Mouse (Mus musculus) skeletal muscle tissue, adult 2 months (tissue): ENCODE data around the gene Foxj1.

ENCODE experiments used
- DNase-seq: peaks from one replicate; pipeline ENCODE4 v3.0.0-alpha.2; 2012; ENCODE audit warnings: low read depth, low spot score

Gene Foxj1

DNA sequence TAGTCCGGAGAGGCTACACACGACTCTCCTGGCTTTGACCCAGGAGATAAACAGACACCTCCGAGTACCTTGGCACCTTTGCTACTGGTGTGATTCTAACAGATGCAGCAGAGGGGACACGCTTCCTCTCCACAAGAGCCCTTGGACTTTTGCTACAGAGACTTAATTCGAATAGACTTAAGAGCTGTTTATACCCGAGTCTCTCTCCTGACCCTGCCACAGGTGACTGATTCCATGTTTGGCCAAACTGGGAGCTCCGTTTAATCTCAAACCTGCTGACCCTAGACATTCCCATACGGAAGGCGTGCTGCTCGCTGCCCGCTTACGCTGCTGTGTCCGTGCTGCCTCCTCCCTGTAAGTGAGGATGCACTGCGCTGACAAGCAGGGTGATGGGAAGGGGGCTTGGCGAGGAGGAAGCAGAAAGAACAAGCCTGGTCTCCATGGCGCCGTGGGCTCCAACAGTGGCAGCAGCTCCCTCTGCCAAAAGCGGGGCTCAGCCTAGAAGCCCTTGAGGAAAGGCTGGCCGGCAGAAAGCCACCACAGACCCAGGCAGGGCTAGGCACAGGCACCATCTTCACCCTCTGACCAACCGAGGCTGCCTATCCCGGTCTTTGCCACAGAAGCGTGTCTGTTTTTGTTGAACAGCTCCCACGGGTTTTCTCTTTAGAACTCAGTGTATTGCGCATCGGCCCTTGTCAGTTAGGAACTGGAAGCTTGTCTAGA, 7.0 kb upstream of the Foxj1 start:
- peak; percentile 43 for DNase-seq

DNA sequence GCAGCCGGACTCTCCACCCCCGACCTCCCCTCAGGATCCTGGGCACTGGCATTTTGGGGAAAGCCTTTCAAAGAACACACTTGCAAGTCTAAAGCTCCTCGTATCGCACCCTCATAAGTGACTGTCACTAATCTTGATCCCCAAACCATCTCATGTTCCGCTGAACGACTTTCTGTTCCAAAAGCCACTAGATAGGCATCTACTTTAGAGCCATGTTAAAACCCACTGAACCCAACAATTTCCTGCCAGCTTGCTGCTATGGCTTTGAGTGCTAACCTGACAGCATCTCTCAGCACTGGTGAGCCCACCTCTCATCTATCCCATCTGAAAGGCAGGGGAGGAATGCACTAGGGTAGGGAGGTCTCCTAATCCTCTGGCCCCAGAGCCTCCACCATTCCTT, 2.3 kb upstream of the Foxj1 start:
- no peak for DNase-seq

DNA sequence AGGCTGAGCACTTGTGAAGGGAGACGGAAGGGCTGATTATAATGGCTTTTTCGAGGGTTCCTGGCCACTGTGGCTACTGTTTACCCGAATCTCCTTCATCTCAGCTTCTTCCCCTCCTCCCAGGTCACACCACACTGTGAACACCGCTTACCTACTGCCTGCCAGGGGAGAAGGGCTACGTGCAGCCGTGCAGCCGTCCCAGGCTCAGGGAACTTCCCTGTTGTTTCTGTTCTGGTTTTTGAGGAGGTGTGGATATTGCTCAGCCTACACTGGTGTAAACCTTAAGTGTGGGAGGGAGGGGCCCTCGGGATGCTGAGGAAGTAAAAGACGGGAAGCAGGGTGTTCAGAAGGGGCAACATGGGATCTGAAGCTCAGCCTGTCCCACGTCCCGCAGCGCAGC, 1.8 kb upstream of the Foxj1 start:
- no peak for DNase-seq

DNA sequence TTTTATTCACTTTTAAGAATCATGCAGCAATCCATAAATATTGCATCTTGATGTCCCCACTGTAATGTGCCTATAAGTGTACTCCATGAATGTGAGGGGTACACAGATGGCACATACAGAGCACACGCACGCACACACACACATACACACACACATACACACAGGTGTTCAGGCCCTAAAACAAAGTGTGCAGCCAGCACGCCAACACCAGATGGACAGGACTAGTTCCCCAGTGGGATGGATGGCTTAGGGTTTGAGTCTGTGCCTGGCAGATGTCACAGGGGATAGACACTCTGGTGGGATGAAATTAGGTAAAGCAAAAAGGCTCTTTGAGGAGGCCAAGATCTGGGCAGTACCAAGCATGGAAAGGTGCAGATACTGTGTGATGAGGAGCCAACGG, 1.2 kb upstream of the Foxj1 start:
- DNase-seq: no peak

DNA sequence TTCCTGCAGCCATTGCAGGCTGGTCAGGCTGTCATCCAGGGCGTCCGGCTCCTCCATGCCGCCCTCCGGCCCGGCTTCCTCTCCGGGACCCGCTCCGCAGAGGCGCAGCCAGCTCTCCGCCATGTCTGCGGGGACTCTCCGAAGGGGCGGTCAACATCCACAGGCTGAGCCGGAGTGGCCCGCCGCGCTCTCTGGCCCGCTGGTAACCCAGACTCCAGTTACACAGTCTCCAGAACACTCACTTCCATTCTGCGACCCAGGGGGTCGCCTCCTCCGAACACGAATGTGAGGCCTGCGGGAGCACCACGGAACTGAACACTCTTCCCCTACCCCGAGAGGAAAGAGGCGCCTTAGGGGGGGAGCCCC, 799 bp downstream of the Foxj1 start:
- DNase-seq: no peak

DNA sequence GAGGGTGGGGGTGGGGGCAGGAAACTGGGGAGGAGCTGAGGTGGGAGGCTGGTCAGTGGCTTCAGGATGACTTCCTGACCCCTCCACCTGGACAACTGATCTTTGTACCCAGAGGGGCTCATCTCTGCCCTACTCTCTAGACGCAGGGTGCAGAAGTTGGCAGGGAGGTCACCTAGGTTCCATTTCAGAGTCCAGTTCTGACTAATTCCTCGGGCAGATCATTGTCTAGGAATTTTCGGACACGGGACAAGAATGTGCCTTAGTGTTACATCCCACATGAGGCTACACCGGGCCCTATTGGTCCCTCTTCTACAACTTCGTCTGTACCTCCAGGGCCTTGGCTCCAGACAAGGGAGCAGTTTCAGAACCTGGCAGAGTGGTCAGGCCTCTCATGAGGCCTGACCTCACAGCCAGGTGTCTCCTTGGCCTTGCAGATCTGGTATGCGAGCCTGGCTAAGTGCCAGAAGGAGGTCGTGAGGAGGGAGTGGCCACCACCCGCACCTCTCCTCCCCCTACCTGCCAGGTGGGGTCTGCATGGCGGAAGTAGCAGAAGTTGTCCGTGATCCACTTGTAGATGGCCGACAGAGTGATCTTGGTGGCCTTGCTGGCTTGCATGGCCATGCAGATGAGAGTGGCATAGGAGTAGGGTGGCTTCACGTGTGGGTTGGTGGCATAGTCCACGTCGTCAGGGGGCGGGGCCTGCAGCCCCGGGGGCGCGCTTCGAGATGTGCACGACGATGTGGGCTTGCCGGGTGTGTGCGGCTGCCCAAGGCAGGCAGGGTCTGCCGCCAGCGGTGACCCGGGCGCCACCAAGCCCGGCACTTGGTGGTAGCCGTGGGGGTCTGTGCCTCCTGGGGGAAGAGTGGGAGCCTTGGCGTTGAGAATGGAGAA, 1.4 kb downstream of the Foxj1 start:
- DNase-seq: no peak

DNA sequence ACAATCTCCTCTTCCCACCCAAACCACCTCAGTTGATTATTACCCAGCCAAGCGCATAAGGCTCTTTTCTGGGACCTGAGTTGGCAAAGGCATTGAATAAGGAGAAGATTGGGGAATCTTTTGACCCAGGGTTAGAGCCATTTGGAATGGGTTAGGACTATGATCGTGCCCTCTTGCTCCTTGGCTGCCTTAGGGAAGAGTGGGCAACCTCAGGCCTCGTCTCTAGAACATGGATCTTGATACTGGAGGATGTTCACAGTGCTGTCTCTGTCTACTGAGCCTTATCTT, 2.3 kb downstream of the Foxj1 start:
- DNase-seq: no peak

DNA sequence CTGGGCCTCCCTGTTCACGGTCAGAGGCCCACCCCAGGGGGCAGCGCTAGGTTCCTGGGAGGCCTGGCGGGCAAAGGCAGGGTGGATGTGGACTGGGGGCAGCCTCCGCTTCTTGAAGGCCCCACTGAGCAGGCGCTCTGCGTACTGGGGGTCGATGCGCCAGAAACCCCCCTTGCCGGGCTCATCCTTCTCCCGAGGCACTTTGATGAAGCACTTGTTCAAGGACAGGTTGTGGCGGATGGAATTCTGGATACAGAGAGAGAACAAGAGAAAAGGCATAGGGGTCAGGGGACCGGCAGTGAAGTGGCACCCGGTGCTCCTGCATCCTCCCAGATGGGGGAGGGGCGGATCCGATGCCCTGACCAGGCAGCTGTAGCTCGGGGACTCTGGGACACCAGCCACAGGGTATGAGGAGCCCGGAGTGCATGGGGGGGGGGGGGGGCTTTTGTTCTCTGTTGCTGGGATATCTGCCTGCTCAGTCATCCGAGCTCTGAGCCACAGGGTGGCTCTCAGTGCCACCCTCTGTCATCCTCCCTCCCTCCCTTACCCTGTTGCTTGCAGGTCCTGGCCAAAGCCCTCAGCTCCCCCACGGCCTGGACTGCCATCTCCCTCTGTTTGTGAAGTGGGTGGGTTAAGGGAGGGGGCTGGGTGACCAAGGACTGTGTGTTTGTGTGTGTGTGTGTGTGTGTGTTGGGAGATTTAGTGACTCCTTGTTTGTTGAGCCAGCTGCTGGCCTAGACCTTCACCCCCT, 2.8 kb downstream of the Foxj1 start:
- no peak for DNase-seq

DNA sequence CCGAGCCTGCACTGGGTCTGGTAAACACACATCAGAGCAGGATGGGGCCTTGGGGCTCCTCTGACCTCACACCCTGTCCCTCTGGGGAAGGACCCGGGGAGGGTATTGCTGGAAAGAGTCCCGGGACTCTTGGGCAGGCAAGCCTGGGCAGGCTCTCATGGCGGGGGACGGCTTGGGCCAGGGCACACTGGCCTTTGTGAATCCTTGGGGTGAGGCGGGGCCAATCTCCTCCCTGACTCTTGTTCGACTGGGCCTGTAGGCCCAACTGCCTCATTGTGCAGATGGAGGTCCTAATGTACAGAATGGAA, 5.0 kb downstream of the Foxj1 start:
- no peak for DNase-seq

DNA sequence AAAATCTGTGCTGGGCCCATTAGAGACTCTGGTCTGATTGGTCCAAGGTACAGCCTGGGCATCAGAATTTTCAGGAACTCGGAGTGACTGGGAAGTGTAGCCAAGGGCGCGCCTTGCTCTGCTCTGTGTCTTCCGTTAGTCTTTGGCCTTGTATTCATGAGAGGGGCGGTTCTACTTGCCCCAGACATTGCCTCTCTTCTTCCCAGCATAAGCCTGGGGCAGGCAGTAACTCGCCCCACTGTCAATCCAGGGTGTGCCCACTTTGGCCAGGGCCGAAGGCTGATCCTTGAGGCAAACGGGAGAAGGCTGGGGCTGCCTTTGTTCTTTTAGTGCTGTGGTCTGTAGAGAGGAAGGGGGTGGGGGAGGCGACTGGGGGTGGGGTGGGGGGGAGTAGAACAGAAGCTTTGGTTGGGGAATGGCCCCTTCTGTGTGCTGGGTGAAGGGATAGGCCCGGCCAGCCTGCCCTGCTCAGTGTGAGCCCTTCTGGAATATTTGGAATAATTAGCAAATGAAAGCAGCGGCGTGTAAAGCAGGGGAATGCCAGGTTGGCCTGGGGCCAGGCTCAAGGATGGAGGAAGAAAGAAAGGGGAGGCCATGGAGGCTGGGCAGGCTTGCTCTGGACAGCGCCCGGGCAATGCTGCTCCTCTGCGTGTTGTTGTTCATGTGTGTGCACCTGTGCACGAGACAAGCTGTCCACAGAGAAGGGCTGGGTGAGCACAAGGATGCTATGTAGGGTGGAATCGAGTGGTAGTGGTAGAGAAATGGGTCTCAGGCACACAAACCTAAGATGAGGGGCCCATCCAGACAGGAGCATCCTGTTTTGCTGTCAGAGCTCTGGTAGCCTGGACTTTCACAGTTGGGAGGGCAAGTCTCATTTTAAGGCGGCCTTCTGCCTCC, 5.6 kb downstream of the Foxj1 start:
- no peak for DNase-seq

DNA sequence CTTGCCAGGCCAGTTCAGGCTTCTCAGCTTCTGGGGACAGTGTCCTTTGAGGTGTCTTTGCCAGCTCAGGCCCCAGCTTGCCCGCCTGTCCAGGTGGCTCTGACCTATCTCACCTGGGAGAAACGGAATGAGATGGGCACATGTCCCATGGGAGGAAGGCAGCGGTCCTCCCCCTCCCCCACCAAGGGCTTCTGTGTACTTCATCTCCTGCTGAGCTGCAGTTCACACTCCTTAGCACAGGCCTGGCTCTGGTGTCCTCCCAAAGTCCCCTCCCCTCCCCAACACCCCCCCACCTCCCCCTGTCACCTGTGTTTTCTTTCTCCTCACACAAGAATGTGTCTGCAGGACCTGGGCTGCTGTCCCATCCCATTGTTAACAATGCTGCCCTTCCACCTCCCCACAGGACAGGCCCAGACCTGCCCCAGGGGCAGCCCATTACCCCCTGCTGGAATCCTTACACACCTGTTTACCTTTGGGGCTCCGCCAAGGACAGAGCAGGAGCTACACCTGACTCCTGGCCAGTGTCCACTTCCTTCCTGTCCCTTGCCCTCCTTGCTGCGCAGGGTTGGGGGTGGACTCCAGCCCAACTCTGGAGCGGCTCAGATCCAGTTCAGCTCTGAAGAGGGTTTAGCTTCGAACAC, 8.1 kb downstream of the Foxj1 start:
- no peak for DNase-seq

DNA sequence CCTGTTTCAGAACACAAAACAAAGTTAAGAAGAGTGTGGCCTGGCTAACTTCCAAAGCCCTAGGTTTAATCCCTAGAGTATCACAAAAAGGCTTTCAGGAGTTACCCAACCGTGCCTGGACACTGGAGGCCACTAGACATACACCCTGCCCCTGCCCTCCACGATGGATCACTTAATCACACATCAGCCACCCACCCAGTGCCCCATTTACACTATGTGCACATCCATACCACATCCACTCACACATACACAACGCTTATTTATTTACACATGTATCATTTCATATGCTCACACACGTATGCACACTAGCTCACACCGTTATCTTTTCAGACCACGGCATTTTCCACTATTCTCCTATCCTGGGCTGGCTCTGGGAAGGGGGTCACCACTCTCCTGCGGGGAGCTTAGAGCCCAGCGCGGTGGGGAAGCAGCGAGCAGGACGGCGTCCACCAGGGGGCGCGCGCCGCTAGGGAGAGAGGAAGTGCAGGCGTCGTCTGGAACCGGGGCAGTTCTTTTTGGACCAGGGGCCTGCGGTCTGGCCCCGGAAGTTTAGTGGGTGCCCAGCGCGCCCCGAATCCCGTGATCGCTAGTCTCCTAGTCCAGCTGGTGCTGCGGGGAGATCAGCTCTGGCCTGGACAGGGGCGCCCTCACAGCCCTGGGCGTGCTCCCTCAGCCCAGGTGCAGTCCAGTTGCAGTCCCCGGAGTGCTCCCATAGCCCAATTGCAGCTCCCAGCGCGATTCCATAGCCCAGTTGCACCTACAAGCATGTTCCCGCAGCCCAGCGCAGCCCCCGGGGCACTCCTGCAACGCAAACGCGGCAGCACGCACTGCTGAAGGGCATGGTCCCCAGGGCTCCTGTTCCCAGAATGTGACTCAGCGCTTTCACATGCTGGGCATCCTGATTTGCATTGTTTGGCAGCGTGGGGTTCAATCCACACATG, 16.2 kb downstream of the Foxj1 start:
- peak; percentile 73 for DNase-seq

DNA sequence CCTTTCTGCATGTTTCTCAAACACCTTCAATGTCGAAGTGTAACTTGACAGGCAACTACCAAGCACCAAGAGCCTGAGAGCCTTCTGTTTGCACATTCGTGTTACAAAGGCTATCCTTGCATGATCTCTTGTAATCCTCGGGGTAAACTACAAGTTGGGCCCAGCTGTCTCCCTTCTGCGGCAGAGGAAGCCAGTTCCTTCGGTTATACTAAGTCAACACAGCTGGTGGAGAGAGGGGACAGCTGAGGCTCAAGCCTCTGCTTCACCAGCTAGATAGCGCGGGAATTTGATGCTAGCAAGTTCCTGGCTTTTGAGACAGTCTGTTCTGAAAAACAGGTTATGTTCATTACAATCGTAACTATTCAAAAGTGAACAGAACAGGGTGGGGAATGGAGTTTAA, 22.8 kb downstream of the Foxj1 start:
- DNase-seq: no peak

DNA sequence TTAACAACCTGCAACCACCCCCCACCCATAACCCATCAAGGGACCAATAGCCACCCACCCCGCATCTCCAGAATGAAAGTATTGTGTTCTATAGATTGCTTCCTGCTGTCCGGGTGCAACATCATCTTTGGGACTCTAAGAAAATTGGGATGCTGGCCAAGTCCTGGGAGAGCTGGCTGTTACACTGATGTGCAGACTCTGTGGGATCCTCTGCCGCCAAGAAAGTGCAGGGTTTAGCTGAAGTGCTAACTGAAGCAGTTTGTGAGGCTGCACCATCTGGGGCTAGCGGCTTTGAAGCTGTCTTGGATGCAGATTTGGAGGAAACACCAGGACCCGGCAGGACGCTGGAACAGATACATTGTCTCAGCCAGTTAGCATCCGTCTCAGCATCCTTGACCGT, 24.0 kb downstream of the Foxj1 start:
- DNase-seq: peak; percentile 32

DNA sequence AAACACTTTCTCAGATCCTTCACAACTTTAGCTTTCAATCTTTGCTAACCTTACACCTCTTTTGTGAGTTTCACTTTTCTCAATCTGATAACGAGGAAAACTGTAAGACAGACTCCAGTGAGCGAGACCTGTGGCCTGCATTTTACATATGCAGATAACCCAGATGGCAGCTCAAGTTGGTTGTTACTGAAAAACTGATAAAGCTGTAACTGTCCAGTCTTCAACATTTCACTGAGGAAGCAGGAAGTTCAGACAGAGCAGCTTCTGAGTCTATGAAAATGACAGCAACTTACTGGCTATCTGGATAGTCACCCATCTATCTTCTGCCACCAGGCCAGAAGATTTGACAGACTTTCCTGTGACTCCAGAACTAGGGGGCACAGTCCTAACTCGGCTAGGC, 25.6 kb downstream of the Foxj1 start:
- DNase-seq: no peak

DNA sequence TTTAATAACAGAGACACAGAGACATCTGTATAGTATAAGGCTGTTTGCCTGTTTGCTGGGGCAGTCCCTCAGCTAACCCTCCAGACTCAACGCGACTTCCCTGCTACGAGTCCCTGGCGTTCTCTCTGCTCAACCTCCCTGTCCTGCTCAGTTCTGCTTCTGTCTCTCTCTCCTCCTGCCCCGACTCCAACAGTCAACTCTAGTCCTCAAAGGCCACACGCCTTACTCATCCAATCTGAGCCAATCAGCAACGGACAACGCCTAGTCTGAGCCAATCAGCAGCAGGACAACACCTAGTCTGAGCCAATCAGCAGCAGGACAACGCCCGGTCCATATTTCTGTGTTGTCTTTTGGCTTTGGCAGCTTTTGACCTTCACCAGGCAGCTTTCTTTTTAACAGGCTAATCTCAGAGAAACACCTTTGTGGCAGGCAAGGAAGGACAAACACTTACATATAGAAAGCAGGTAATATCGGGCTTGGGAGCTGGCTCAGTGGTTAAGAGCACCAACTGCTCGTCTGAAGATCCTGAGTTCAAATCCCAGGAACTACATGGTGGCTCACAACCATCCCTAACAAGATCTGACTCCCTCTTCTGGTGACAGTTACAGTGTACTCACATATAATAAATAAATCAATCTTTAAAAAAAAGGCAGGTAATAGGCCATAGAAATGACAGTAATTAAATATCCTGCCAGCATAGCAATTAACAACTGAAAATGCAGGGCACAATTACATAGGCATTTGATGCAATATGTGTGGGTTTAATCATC, 27.3 kb downstream of the Foxj1 start:
- peak; percentile 65 for DNase-seq

DNA sequence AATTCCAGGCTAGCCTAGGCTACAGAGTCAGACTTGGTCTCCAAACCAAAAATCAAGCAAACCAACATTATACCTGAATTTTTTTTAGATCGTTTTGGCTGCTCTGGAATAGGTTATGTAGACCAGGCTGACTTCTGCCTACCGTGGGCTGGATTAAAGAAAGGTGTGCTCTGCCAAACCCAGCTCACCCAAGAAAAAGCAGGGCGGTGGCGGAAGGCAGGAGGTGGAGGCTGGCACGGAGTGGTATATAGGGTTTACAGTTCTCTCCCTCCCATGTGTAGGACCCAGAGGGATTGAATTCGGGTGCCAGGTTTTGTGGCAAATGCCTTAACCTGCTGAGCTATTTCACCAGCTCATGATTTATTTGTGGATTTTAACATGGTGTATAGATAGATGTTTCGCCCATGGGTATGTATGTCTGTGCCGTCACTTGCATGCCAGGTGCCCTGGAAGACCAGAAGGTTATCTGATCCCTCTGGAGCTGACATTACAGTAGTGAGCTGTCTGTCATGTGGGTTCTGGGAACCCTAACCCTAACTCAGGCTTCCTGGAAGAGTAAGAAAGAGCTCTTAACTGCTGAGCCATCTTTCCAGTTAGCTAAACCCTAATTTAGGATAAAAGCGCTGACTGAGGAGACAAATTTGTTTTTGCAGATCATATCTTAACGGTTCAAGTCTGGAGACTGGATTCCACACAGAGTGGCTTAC, 28.0 kb downstream of the Foxj1 start, which contains the start of gene Exoc7:
Exoc7 (minus strand) TSS at position 215 of the 707 bp plus-strand sequence.
- peak; percentile 74 for DNase-seq

DNA sequence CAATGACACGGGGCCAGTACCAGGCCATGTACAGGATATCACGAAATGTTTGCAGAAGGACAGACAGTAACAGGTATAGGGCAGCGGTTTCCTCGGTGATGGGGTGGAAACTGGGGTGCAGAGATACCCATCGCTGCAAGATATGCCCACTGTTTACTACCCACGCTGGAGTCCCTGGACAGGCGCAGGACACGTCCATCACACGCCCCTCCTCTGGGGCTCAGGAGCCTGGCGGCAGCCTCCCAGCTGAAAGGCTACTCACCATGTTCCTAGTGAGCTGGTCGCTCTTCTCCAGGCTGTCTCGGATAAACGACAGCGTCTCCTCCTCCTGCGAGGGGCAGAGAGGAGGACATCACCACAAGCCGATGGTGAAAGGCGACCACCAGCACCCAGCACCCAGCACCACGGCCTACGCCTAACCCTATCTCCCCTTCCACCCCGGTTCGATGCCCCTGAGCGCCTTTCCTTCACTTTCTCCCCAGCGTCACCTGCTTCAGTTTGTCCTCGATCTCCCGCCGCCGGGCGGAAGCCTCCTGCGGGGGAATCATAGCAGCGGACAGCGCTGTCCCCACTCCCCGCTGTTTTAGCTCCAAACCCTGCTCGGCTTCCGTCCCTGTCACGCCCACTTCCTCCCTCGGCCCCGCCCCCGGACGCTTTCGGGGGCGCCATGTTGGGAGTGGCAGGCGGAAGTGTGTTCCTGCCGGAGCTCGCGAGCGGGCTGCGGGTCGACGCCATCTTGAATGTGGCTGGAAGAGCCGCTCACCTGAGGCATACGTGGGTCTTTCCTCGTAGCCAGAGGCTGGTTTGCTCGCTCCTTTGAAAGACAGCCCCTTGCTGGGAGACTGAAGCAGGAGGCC, 28.8 kb downstream of the Foxj1 start:
- DNase-seq: peak; percentile 90
